Mouse (Mus musculus) retina, embryonic 14.5 days (tissue): ENCODE measurements around the gene Nudt2.

Experiments used
- DNase-seq: peaks from one replicate; pipeline ENCODE4 v3.0.0-alpha.2; 2015; ENCODE audit warnings: low spot score

Nudt2 gene

DNA sequence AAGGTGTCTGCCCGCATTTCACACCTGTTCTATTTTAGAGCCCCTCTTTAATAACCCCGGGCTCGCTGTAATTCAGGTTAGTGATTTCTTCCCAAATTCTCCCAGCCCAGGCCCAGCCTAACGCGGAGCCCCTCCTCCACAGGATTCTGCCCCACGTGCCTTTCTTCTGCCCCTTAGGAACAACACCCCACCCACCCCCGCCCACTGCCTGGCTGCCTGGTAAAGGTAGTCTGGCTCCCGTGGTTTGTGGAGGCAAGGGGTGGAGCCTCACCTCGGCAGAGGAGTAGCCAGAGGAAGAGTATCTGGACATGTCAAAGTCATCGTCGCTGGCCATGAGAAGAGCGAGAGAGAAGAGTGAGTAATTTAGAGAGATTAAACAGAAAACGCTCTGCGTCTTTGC is 55.7 kb downstream of the Nudt2 start:
- no peak for DNase-seq

DNA sequence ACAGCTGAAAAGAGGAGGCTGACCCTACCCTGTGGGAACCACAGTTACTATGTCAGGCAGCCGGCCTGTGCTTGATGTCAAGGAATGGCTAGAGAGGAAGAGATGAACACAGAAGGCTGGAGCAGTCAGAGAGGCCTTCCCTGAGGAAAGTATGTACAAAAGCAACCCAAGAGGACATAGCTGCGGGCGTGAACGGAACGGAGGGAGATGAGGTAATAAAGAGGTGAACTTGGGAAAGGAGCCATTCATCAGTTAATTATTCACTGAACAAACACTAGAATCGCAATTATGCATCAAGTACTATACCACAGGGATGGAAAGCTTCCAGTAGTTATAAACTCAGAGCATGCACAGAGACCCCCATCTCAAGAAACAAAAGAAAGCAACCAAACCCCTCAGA is 57.2 kb downstream of the Nudt2 start:
- no peak for DNase-seq

DNA sequence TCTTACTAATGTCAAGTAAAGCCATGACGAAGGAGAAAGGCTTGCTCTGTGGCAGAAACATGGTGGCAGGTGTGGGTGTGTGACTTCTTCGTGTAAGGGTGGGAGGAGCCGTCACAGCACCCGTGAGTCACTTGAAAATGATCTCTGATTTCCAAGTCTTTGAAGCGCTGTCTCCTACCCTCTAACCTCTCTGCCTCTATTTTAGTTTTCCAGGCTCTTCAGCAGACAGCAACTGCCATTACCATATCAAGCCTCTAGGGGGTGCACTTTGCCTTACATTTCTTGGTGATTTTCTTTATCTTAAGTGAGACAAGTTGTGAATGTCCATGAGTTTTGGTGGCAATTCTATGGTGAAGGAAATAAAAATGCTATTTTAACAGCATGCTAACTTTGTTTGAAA is 57.8 kb downstream of the Nudt2 start:
- DNase-seq, result peak; percentile 78

- no peak for DNase-seq
Observed at GRCm38 (mm10) chr4:41523839-41524238, 58.9 kb downstream of the Nudt2 start.

GRCm38 (mm10) chr4:41524829-41525228 is 59.9 kb downstream of the Nudt2 start:
- no peak for DNase-seq

- no peak for DNase-seq
Observed at GRCm38 (mm10) chr4:41526553-41526952, 61.6 kb downstream of the Nudt2 start.

DNA sequence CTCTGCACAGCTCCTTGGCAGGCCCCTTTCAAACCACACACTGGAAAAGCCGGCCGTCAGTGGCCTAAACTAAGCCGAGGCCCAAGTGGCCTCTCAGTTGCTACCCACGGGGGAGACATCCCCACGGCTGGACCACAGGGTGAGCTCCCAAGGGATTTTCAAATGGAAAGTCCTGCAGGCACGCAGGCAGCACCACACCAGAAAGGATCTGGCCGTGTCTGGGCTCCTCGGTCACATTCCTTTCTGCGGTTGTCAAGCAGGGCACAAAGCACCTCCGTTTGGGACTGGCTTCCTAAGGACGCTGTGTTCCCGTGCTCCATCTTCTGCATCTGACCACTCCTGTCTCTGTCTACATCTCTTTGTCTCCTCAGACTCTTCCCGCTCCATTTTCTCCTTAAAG is 62.1 kb downstream of the Nudt2 start:
- DNase-seq, result no peak

DNA sequence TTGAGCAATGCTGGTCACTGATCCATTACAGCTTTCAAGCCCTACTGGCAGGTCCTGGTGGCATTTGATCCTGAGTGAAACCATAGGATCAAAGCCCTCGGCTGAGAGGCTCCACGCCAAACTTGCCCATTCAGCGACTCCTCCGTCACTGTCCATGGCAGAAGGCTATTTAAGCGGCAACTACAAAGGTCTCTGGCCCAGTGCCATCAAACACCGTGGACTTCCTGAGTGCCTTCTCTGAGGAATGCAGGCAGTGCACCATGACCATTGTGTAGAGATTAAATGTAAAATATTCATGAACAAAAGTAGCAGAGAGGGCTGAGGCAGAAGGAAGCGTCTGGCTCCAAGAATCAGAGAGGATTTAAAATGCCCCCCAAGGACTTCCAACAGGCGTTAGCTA is 63.0 kb downstream of the Nudt2 start:
- DNase-seq, result no peak
